Mouse (Mus musculus): ENCODE results near the gene Dtd2. TPM values are rescaled to one million over a fixed set of nuclear protein-coding genes. Genes with fewer than 3 reads are reported as not detected.

Gene Dtd2
- total RNA-seq (2021), result 17.2 and 39.9 TPM in 2 replicates
- long read RNA-seq, transcript Dtd2-201 (3 exons, 2,564 nt), result major isoform, 37 of 46 reads
- long read RNA-seq, partial matches to known transcripts, result 2 of 46 reads
- long read RNA-seq, other reads (novel, unspliced or antisense), result 5 of 46 reads

GRCm38 (mm10) chr12:52005877-52006632, at the start of gene Dtd2:
Dtd2 (minus strand) TSS chr12:52006501.
- peak; percentile 95 for DNase-seq

DNA sequence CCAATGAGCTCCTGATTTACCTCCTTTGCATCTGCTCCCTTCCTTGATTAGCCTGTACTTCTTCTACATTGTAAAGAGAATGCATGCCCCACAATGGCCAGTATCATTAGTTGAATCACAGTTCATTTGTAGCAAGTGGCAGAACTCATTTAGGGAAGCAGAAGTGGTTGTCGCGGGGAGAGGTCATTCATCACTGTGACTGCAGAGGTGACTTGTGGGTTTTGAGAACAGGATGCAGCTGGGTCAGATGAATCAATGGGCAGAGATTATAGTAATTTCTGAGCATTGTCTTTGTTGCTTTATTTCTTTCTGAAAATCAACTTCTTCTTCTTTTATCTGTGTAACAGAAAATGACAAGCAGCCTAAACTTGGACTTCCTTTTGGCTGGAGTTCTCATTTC, 43.0 kb upstream of the Dtd2 start:
- no peak for DNase-seq

- DNase-seq, result no peak
Measured at GRCm38 (mm10) chr12:52046371-52046770, 40.1 kb upstream of the Dtd2 start.

DNA sequence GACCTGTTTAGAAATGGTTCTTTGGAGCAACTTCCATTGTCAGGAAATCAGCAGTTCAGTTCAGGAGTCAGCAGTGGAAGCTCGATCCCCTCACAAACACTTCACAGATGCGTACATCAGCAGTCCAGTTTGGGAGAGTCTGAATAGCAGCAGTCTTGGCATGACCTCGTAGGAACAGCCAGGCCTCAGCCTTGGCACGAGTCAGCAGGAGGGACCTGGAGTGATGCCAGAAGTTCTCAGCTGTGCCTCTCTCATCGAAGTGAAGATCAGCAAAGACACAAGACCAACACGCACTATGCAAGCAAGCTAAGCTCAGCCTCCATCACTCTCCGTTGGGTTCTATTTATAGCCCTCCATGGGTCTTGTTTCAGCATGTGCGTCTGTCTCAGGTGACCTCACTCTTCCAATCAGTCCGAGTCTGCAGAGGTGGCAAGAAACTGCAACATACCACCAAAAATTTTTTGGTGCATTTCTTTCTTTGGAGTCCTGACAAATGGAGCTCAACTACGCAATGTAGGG, 36.6 kb upstream of the Dtd2 start:
- DNase-seq, result peak; percentile 47

DNA sequence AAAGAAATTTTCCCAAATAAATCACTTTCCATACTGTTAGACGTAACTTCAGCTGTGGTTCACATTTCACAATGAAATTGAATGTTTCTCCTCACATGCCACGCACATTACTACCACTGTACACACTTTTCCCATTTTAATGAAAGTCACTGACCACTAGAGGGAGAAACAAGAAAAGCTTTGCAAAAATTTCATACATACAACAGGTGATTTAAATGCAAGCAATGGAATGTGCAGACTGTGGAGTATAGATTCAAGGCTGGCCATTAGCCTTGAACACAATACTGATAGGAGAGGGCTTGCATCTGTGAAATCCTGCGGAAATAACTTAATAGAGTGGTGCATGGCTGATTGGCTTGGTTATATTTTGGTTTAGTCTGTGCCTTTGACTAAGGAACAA, 32.1 kb upstream of the Dtd2 start:
- no peak for DNase-seq

DNA sequence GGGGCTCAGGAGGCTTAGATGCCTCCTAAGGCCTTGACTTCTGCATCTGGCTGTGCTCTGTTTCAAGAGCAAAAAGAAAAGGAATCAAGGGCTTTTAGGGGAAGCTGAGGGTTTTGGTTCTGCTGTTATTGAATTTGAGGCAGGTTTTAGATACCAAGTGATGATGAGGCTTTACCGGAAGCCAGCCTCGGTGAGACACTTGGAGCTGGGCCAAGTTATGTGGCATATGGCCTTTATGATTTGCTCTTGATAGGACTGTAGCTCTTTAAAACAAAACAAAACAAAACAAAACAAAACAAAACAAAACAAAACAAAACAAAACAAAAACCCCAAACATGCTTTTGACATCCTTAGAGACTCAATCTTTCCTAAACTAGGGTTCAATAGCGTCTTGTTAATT, 28.7 kb upstream of the Dtd2 start:
- DNase-seq, result no peak

DNA sequence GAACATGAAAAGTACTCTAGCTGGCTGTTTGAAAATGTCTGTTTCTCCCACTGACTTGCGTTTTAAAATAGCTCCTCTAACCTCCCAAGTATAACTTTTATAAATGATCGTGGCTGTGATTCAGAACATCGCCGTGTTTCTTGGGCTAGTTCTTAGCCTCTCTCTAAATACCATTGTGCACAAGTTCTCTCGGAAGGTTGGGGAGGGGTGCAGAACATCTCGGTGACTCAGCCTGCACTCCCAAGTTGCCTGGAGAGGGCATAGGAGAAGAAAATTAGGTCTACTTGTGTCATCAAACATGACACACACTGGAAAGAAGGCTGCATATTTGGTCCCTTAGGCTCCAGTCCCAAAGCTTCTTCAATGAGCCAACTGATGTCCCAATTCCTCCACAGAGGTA, 26.0 kb upstream of the Dtd2 start:
- no peak for DNase-seq

- DNase-seq, result no peak
Measured at GRCm38 (mm10) chr12:52027963-52028362, 21.7 kb upstream of the Dtd2 start, which contains the start of gene Gpr33. Gpr33 (minus strand) TSS chr12:52028063.

GRCm38 (mm10) chr12:52014494-52015029, 8.3 kb upstream of the Dtd2 start:
- no peak for DNase-seq

DNA sequence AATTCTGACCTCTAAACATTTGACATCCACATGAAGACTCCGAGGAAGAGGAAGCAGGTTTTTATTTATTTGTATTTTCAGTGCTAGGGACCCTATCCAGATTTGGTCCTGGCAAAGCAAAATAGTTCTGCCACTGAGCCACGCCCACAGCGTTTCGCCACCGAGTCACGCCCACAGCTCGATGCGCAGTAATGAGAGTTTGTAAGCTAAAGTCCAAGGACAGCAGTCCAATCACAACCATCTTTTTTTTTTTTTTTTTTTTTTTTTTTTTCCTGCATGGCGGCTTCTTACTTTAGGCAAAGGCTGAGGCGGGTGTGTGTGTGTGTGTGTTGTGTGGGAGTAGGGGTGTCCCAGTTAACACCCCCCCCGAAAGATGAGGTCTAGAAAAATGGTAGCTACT, 7.7 kb upstream of the Dtd2 start:
- peak; percentile 23 for DNase-seq

DNA sequence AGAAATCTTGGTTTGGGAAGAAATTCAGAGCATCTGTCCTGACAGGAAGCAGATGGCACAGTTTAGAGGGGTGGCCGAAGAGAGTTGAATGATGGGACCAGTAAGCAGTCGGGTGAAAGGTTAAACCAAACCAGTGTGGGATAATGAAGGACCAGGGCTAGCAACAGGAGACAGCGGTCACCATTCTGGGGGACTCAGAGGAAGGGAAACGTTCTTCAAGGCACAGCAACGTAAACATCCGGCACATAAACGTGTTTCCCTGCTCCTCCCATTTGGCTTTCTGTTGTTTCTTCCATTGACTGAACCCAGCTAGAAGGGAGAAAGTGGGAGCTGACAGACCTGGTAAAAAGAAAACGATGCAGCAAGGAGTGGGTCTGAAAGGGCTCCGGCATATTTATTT, 7.0 kb upstream of the Dtd2 start:
- DNase-seq, result no peak

DNA sequence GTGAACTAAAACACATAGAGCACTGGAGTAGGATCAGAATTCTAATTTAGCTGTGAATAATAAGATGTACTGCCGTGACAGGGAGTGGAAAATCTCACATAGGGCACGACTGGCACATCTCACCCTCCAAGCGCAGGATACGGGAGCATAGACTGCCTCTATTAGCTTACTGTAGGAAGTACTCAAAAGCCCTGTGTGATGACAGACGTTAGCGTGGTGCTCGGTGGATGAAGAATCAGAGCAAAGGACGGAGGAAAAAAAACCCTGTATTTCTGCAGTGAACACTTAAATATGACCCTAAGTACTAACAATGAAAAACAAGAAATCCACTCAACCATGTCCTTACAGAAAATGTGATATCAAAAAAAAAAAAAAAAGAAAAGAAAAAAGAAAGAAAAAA, 5.9 kb upstream of the Dtd2 start:
- no peak for DNase-seq

DNA sequence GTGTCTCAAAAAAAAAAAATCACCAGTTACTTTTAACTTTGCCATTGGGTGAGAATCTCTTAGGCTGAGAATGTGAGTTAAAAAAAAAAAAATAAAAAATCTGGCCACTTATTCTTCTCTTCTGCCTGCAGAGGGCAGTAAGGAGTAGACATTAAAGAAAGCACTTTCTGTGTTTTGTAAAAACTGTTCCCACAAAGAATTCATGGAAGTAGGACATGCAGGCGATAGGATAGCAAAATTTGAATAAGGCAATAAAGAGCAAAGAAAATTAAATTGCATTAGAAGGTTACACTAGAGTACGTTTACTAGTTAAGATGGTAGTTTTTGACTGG, 4.3 kb upstream of the Dtd2 start:
- DNase-seq, result no peak

GRCm38 (mm10) chr12:52009928-52010629, 3.8 kb upstream of the Dtd2 start:
- DNase-seq, result no peak

- no peak for DNase-seq
Measured at GRCm38 (mm10) chr12:52006633-52006994, 313 bp upstream of the Dtd2 start.

DNA sequence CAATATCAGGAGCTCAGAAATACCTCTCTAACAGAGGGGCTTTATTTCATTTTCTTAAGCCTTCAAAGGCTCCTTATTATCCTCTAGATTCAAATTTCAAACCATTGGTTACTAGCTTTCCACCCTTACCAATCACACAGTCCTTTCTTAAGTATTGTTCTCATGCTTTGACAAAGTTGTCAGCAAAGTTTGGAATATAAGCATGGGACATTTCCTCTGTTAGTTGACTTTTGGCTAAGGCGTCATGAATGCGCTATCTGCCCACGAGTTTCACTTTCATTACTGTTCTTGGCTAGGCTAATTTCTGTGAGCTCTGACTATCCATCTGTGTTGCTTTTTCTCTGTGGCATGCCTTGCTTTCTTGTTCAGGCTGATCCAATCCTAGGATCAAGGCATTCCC, 3.6 kb downstream of the Dtd2 start:
- no peak for DNase-seq

- DNase-seq, result no peak
Measured at GRCm38 (mm10) chr12:52001544-52001943, 4.8 kb downstream of the Dtd2 start.

DNA sequence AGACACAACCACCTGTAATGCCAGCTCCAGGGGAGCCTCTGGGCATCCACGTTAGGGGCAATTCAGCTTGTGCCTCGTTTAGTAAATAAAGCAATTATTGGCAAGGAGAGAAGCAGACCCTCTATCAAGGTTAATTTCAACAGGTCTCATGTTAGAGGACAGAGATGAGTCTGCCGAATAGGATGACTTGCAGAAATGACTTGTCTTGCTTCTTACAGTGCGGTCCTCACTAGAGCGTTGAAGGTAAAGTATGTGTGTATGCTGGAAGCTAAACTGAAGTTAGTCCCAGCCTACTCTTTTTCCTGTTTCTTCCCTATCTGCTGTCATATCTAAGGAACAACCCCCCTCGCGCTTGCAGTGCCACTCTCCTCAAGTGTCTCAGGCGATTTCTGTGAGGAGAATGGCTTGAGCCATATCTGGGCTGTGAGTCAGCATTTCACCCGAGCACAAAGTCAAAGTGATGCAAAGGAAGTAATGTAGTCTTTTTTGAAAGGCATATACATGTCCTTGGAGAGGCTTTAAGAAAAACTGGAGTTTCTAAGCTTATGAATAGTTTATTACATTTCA, 7.9 kb downstream of the Dtd2 start:
- no peak for DNase-seq

- no peak for DNase-seq
Measured at GRCm38 (mm10) chr12:51995738-51996536, 10.4 kb downstream of the Dtd2 start.

- no peak for DNase-seq
Measured at GRCm38 (mm10) chr12:51990629-51991028, 15.7 kb downstream of the Dtd2 start.

- no peak for DNase-seq
Measured at GRCm38 (mm10) chr12:51988536-51988935, 17.8 kb downstream of the Dtd2 start.

GRCm38 (mm10) chr12:51985826-51986225, 20.5 kb downstream of the Dtd2 start:
- DNase-seq, result no peak
